Mouse (Mus musculus) kidney, adult 11 months (tissue): Measurements from ENCODE around the gene Lmo2.
A peak's percentile ranks its signal among the peaks of the same experiment; 100 is the strongest.

Experiments
- DNase-seq: peaks from one replicate; pipeline ENCODE4 v3.0.0; 2022

The Lmo2 gene

DNA sequence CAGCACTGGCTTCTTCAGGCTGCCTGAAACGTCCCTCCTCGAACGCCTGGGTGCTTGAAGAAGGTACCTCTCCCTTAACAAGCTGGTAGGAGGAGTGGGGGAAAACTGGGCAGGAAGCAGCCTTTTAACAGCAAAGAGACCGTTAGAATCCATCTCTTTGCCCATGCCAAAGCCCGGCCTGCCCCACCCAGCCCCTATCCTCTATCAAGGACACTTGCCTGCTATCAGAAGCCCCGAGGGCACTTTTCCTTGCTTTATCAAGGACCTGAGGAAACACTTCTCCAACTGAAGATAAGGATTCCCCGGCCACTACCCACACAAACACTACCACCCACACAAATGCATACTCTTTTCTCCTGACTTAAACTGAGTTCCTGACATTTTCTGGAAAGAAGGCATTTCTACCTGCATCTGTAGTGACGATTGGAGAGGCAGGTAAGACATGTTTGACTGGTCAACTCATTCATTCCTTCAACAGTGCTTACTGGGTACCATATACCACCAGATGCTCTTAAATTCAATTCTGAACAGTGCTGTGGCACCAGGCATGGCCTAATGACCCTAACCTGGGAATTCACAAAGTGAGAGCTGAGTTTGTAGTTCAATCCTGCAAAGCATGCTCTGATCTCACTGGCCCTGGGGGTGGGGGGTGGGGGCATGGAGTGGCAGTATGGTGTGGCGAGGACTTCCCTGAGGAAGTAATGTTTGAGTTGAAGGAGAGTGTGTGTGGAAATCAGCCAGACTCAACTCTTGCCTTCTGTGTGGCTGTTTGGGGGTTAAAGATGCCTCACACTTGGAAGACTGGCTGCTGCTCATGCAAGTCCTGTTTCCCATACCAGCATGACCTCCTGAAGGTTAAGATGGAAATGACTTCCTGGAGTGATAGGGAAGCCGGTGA, at the start of gene Lmo2:
TSS of gene Lmo2 (plus strand) at position 338 of the 898 bp plus-strand sequence.
- DNase-seq, result no peak

DNA sequence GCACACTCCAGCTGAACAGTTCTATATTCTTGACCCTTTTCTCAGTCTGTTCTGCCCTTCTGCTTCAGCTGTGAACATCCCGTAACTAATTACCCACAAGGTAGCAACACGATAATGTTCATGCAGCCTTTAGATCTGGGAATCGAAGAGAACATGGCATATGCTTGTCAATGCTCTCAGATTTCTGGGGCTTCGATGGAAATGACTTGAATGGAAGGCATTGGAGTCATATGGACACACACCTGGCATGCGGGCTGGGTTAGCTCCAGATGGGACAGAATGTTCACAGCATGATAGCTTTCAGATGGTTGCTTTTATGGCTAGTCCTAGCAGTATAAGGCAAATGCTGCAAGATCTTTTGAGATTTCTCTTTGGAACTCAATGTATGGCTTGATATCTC, 47.2 kb upstream of the Lmo2 start:
- DNase-seq, result no peak

DNA sequence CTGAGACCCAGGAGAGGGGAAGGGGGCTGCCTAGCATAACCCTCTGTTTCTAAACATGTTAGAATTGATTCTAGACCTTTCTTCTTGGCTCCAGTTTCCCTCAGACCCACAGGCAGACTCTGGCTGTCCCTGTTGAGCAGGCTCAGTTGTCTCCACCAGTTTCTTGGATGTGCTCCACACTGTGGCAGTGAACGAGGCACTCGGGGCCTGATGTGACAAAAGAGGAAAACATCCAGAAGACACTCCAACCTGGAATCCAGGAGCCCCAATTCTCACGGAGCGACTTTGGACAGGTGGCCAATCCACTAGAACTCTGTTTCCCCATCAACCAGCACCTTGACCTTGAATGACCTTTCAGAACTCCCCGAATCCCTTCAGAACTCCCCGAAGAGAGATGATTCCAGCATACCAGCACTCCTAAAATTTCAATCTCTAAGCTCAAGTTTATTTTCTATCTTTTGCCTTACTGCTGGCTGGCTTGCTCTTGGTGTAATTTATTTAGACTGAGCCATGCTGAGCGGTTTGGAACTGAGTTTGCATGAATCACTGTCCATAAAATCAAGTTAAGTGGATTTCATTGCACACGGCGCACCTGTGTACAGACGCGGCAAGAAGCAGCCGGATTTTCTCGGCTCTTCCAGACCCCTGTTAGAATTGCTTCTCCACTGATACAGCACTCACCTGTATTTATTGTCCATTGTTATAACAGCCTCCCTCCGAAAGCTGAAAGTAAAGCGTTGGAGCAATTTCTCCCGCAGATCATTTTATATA, 45.1 kb upstream of the Lmo2 start:
- DNase-seq, result no peak

DNA sequence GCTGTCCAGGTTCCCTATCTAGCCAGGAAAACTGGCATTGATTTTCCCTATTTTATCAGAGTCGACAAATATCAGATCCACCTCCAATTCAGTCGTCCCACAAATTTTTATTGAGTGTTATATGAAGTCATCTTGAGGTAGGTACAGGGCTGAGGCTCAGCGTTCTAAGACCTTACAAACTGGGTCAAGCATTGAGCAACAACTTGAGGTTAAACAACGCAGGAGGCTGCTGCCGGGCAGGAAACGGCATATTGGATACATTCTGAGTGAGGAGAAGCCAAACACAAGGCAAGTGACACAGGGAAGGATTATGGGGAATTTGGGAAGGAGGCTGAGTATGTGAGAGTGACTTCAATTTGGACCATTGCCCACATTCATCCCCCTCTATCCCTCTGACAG, 44.5 kb upstream of the Lmo2 start:
- DNase-seq, result no peak

DNA sequence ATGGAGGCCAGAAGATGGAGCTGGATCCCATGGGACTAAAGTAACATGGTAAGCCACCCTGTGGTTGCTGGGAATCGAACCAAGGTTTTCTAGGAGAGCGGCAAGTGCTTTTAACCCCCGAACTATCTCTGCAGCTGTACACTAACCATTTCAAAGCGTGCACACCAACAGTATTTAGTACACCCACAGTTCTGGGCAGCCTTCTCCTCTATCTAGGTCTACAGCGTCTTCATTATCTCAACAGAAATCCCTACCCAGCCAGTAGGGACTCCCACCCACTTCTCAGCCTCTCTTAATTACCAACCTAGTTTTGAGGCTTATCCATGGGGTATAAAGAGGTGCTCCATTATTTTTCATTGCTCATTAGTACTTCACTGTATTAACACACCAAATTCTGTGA, 41.7 kb upstream of the Lmo2 start:
- no peak for DNase-seq

DNA sequence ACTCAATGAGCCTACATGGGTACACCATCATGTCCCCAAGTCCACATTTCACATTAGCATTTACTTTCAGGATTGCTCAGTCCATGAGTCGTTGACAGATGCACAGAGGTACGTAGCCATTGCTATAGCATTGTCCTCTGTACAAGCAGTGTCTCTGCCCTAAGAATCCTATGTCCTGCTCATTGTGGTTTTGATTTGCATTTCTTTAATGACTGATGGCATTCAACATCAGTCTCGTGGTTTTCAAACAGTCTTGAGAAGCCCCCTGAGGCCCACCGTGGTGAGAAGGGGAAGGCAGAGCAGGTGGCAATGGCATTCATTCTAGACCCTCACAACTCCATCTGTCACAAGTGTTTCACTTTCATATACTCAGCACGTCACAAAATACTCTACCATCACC, 40.4 kb upstream of the Lmo2 start:
- DNase-seq, result no peak

DNA sequence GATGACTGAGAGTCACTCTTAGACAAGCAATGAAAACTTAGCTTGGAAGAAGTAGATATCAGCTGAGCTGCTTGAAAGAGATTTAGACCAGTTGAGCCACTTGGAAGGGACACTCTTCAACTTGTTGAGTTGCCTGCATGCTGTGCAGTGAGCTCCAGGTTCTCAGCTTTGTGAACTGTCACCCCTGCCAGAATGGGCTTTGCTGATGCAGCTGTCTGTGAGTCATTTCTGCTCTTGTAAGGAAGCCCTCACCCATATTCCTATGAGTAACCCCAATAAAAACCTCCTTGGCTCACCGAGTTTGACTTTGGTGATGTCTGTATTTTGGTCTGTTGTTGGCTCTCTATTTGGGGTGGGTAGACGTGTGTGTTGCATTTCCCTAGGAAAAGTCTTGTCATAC, 39.4 kb upstream of the Lmo2 start:
- no peak for DNase-seq

DNA sequence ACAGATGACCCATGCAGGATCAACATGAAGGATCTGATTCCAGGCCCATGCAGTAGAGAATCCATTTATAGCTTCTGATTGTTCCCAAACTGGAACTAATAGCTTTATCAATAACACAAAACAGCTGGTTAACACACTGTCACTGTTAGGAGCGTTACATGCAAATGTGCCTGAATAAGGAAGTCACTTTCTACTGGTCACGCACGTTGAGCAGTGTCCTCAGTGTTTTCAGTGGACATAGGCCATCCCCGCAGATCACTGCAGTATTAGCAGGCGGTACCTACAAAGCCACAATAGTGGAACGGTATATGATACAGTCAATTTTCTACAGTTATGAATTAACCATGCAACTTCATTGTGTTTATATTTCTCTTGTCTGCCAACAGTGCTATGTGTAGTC, 38.3 kb upstream of the Lmo2 start:
- no peak for DNase-seq

DNA sequence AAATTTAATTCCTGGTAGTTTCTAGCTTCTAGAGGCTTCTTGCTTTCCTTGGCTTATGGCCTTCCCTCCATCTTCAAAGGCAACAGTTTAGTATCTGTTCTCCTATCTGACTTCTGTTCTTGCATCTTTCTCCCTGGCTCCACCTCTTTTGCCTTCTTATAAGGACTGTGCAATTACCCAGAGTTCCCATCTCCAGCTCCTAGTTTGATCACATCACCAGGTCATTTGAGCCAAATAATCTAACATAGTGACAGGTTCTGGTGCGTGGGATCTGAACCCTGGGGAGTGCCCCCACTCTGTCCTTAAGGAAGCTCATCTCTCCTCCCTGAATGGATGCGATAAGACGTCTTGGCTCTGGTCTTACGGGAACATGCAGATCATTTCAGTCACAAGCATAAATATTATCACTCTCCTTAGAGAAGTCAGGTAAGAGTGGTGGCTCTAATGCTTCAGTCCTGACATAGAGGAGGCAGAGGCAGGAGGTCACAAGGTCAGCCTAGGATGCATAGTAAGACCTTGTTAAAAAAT, 31.1 kb upstream of the Lmo2 start:
- DNase-seq, result no peak

DNA sequence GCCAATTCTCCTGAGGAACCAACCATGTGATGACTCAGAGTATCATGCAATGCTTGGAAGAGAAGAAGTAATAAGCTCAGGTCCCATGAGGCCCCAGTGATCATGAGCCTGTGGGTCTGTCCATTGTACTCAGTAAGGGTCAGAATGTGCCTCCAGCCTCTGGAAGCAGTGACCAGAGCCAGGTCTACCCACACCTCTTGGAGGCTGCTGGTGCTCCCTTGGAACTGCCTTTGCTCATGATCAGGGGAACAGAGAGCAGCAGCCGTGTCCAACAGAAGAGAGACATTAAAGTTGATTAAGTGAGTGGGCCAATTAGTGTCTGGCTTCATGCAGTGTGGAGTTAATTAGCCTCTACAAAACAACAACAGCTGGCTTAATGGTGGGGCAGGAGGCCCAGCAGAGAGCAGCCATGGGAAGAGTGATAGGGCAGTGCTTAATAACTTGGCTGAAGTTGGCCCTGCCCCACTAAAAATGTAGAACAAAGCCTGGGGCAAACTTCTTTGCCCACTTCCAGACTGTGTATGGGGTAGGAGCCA, 30.1 kb upstream of the Lmo2 start:
- DNase-seq, result no peak

DNA sequence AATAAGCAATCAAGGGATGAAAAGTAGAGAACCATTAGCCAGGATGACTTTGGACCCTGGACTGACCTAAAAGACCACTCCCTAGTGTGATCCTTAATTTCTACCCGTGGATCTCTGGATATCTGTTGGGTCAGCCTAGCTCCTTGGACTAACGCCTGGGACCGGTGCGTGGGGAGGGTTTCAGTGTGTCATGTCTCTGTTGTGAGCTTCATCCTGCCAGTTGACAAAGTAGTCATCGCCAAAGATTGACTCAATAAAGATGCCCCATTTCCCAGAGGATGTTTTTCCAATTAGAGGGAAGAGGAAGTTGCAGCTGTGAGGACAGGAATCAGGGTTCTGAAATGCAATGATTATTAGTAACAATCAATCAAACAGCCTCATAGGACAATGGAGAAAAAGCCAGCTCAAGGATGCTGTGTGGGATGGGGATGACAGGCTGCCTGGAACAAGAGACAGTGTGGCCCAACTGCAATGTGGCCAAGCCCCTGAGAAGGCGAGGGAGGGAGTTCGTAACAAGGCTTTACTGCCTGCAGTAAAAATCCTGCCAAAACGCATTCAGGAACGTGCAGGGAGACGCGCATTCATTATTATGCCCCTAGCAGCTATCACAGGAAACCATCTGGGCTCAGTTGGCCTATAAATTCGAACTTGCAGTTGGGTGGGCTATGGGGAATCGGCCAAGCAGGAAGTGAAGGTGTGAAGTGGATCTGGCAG, 27.3 kb upstream of the Lmo2 start:
- DNase-seq, result peak; percentile 21

DNA sequence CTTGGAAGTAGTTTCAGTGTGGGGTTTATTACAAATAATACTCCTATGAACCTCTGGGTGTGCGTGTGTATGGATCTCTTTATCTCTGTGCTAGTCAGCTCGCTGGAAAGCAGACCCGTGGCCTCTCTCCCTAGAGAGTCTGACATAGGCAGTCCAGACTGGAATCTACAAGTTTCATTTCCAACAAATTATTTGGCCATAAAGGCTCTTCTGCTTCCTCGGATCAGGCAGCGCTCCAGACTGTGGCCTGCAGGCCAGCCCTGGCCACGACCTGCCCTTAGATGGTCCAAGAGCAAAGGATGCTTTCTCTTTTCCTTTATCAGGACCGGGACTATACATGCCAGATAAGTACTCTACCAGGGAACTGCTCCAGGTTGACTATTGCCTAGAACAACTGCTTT, 26.3 kb upstream of the Lmo2 start:
- no peak for DNase-seq

DNA sequence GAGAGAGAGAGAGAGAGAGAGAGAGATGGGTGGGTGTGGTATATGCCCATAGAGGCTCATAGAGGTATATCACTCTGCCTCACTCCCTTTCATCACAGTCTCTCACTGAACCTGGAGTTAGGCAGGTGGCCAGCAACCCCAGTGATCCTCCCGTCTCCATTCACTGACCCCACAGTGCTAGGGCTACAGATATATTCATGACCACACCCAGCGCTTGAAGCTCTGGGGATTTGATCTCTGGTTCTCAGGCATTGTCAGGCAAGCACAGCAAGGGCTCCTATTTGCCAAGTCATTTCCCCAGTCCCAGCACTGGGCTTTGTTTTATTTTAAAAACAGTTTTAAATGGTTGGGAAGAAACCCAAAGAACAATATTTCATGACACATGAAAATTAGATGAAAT, 25.8 kb upstream of the Lmo2 start:
- no peak for DNase-seq

DNA sequence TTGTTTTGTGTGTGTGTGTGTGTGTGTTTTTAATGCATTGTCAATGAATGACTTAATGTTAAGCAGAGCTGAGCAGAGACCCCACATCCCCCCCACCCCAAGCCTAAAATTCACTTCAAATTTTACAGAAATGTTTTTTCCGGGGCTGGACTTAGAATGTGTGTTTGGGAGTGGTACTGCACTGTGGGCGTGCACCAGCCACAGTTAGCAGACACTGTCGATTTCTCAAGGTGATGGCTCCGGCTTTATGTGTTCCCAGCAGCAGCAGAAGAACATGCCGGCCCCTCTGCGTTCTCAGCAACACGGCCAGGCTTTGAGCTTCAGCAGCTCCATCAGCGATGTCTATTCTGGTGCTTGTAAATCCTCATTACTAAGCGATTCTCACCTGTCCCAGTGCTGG, 25.3 kb upstream of the Lmo2 start:
- DNase-seq, result no peak

DNA sequence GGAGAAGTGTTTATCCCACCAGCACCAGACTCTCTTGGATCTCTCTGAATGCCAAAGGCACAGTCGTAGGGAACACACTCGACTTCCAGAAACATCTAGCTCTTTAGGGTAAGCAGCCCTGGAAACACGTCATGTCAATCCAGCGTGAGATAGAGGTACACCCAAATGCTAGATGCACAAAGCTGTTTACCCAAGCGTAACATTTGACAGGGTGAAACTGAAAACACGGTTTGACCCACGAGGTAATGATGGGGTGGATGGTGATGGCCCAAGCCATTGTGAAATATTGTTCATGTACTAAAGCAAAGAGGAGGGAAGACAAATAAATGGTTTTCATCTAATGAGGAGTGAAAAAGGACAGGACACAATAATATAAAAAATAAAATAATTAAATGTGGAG, 23.5 kb upstream of the Lmo2 start:
- no peak for DNase-seq

DNA sequence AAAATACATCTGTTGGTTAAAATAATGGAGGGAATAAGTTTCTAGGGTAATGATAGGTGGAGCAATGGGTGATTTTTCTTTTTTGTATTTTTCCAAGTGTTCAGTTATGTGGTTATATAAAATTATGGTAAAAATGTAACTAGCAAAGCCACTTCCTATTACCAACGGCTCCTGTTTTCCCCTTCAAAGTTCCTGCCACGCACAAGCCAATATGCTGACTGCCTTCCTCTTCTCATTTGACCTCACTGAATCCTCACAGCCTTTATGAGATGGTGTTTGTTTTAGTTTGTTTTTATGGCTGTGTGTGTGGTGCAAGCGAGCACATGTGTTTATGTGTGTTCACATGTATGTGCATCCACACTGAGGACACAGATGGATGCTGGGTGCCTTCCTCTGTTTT, 23.1 kb upstream of the Lmo2 start:
- no peak for DNase-seq

DNA sequence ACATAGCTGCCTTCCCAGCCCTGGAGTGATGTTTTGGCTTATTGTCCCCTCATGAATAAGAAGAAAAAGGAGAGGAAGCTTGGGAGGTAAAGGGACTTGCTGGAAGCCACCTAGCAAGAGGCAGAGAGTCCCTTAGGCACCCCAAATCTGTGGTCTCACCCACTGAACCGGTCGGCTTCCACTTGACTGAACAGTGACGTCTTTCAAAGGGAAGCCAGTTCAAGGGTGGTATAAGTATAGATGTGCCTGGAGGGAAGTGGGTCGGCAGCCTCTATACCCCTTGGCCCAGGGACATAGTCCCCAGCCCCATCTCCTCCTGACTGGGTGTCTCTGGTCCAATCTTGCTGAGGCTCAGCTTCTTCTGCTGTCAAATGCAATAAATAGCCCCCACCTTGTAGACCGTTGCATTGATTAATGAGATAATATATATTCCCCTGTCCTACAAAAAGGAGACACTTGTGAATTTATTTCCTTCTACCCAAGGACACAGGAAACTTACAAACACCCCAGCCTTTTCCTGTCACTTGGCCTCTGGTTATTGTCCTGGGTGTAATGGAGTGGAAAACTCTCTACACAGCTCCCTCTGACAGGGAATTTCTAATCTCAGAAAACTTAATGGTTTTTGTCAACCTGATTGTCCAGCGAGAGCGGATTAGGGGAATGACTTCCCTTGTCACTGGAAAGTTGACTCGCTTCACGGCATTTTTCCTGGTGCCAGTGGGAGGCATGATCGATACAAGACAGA, 21.9 kb upstream of the Lmo2 start:
- DNase-seq, result peak; percentile 8

DNA sequence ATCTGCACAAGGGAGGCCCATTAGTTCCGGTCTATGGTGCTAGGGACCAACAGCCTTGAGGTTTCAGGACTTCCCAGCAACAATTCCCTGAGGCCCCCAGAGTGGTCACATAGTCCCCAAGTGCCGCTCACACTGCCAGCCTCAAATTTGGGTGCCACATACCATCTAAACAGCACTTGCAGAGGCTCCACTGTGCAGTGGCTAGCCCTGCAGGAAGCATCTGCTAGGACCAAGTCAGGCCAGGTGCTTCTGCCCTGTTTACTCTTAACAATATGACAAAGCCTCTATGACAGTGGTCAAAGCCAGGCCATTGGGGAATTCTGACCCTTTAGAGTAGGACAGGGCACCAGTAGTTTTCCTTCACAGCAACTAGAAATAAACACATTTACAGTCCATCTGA, 21.1 kb upstream of the Lmo2 start:
- peak; percentile 10 for DNase-seq

DNA sequence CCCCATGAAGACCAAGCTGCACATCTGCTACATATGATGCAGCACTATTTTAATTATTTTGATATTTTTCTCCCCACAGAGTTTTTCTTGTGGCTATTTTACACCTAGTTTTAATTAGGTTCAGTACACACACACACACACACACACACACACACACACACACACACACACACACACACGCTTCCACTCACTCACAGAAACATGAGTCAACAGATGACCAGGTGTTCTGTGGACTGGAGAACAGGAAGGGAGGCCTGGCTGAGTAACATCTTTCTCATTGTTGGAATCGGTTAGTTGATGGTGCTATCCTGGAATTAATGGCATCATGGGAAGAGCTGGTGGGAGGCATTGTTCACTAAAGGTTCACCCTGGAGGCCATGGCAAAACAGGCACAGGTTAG, 20.1 kb upstream of the Lmo2 start:
- no peak for DNase-seq

DNA sequence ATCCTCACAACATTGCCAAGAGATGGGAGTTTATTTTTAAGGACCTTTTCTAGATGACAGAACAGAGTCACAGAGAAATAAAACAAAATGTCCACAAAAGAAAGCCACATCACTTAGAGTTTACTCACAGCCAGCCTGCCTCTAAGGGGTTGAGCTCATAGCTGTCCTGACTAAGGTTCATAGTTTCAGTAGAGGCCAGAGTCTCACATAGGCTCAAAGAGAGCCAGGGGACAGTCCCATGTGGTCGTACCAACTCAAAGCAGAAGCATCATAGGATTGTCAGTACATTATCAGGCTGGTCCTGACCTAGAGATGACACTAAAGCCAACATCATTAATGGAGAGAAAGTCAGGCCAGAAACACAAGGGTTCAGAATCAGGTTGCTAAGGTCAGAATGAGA, 19.2 kb upstream of the Lmo2 start:
- no peak for DNase-seq

DNA sequence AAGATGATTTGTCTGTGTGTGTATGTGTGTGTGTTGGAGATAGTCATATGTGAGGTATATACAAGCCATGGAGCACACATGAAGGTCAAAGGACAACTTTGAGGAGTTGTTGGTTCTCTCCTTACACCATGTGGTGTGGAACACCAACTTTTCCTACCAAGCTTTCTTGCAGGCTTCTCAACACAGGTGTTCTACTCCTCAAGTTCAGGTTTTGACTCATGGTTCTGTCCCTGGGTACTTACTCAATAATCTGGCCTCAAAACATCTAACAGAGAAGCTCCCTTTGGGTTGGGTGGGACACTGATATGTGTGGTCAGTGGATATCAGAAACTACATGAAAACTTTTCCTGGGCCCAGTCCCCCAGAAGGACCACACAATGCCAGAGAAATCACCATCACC, 18.8 kb upstream of the Lmo2 start:
- no peak for DNase-seq

DNA sequence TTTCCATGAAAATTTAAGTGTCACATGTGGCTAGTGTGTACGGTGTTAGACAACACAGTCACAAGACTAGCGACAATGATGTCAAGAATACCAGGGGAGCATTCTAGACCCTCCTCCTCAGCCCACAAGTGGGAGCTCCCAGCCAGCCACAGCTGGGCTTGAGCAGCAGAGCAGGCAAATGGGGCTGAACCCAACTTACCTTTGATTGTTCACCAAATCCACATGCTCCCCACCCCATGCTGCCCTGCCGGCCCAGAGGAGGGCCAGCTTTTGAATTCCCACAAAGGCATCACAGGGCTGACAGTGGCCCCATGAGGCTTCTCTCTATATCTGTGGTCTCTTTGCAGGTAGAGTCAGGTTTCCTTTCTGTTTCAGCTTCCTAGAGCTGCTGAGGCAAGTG, 16.7 kb upstream of the Lmo2 start:
- no peak for DNase-seq

DNA sequence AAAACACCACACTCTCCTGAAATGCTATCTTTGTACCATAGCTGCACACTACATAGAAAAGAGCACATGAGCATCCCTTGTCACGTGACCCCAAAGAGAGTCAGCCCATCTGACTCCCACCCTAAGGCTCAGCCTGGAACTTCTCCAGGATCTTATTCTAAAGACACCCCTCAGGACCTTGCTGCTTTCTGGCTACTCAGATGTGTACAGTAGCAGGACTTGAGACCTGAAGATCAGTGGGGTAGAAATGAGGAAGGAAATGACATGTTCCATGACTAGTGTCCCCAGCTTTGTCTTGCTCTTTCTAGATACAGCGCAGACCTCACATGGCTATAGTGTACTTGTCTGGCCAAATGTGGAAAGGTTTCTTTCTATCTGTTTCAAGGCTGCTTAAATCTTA, 12.9 kb upstream of the Lmo2 start:
- no peak for DNase-seq
